Mouse (Mus musculus) embryo, embryonic 11.5 days (tissue): Measurements from ENCODE around the gene Olfr1341.
A peak's percentile ranks its signal among the peaks of the same experiment; 100 is the strongest.

ENCODE experiments used
- DNase-seq: peaks from one replicate; pipeline ENCODE4 v3.0.0-alpha.2; 2012; ENCODE audit warnings: low read depth, low spot score

Olfr1341 gene

GRCm38 (mm10) chr4:118703223-118703622 is at the start of gene Olfr1341:
Olfr1341 (plus strand) TSS chr4:118703523.
- DNase-seq: no peak

GRCm38 (mm10) chr4:118658652-118659051 is 44.7 kb upstream of the Olfr1341 start, which contains the start of gene Olfr62:
Olfr62 (plus strand) TSS chr4:118658952.
- DNase-seq: no peak

GRCm38 (mm10) chr4:118687086-118687485 is 16.2 kb upstream of the Olfr1341 start:
- DNase-seq: no peak

- no peak for DNase-seq
Measured at GRCm38 (mm10) chr4:118692412-118692973, 10.8 kb upstream of the Olfr1341 start, which contains the start of gene Olfr1342. Olfr1342 (minus strand) TSS chr4:118692756.

- DNase-seq: no peak
Measured at GRCm38 (mm10) chr4:118693812-118694211, 9.5 kb upstream of the Olfr1341 start.

- DNase-seq: no peak
Measured at GRCm38 (mm10) chr4:118708086-118708485, 4.8 kb downstream of the Olfr1341 start.

- DNase-seq: no peak
Measured at GRCm38 (mm10) chr4:118711656-118712055, 8.3 kb downstream of the Olfr1341 start.

GRCm38 (mm10) chr4:118719838-118720237 is 16.5 kb downstream of the Olfr1341 start, which contains the start of gene Olfr1340:
Olfr1340 (plus strand) TSS chr4:118720138.
- DNase-seq: no peak

GRCm38 (mm10) chr4:118721742-118722483 is 18.6 kb downstream of the Olfr1341 start:
- DNase-seq: peak; percentile 43

- no peak for DNase-seq
Measured at GRCm38 (mm10) chr4:118731875-118732274, 28.6 kb downstream of the Olfr1341 start, which contains the start of gene Olfr1339. Olfr1339 (plus strand) TSS chr4:118732175.

- DNase-seq: no peak
Measured at GRCm38 (mm10) chr4:118739574-118739973, 36.3 kb downstream of the Olfr1341 start.

GRCm38 (mm10) chr4:118740988-118741698 is 37.8 kb downstream of the Olfr1341 start:
- DNase-seq: no peak

- no peak for DNase-seq
Measured at GRCm38 (mm10) chr4:118741881-118742280, 38.6 kb downstream of the Olfr1341 start.

- no peak for DNase-seq
Measured at GRCm38 (mm10) chr4:118758637-118759036, 55.3 kb downstream of the Olfr1341 start, which contains the start of gene Olfr1338. Olfr1338 (minus strand) TSS chr4:118758737.
